Mouse (Mus musculus) megakaryocyte, embryonic 14.5 days (primary cell): ENCODE measurements around the gene Ip6k2.

Experiments used
- FLI1 ChIP-seq: IDR thresholded peaks from 2 replicates; pipeline ENCODE4 v1.6.1; 2012; ENCODE audit warnings: low read length, inconsistent platforms, mixed read lengths
- GATA1 ChIP-seq: IDR thresholded peaks from 3 replicates; pipeline ENCODE4 v1.6.1; 2012; ENCODE audit warnings: mixed read lengths, low read length, inconsistent platforms, borderline replicate concordance

- TF ChIP-seq GATA1 (no peak), FLI1 (no peak)
These were observed 16.0 kb downstream of the Ip6k2 start for GRCm38 (mm10) chr9:108799564-108799963.
